Mouse (Mus musculus) adrenal gland, postnatal 36 days (tissue): ENCODE data around the gene Noxred1. TPM values are rescaled to one million over a fixed set of nuclear protein-coding genes. Genes with fewer than 3 reads are reported as not detected.
"Not testable (repeated sequence)": the region's sequence is repeated elsewhere in the genome, so short reads cannot be mapped to it uniquely, and the experiment has no call there.

Experiments used
- DNase-seq, 2 experiments: peaks; one replicate each; pipeline ENCODE4 v3.0.0; 2021; ENCODE audit warnings: mixed read lengths in 1 of 2
- microRNA-seq: library from miRNA; unstranded; fragments of <30 nt; microRNA quantifications from one replicate; pipeline ENCODE4 v1.2.0, GENCODE M21; 2021
- total RNA-seq, 2 experiments: library from RNA; stranded (reverse); gene quantifications; 2 replicates each; pipeline ENCODE4 v1.2.3; 2021

The Noxred1 gene
- total RNA-seq, 2 experiments from 2014 or later: 0.33 to 0.66 TPM

DNA sequence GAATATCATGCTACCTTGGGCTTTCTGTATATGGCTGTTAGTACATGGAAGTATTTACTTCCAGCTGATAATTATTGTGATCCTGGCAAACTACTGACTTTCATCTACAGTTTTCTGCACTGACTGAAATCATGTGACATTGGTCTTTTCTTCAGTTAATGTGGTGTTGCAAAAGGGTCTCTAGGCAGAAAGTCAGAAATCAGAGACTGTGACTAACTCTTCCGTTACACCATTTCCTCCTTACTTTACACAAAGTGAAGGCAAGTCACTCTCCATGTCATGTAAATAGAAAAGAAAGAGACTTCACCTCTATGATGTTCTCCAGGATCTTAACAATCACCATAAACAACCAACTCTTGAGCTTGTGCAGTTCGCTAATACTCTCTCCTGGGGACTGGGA, 8.9 kb downstream of the Noxred1 start:
- DNase-seq: no peak

GRCm38 (mm10) chr12:87226801-87227200, 11.7 kb downstream of the Noxred1 start:
- no peak for DNase-seq

DNA sequence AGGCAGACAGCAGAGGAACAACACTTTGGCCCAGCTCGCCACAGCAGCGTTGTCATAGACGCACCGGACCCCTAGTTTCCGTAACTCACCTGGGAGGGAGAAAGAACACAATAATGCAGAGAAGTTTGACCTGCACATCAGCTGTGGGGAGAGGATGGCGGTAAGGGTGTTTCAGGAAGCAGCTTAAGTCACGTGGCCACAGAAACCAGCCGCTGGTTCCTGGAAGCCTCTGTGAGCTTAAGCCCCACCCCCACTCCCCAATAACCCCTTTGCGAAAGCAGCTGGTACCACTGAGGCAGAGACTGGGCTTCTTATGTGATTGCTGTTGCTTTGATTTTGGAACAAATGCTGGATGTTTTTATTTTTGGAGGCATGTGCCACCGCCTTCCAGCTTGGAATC, 13.6 kb downstream of the Noxred1 start:
- no peak for DNase-seq

DNA sequence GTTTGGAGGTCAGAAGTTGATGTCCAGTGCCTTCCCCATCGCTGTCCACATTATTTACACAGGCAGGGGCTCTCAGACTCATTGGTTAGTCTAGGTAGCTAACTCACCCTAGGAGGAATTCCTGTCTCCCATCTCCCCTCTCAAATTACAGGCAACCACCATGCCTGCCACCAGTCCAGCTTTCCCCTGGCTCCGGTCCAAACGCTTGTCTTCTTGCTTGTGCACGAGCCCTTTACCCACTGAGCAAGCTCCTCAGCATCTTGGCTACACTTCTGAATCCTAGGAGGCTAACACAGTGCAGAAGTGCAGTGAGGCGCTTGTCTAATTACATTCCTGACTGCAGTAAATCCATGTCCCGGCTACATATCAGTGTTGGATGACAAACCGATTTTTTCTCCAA, 19.2 kb downstream of the Noxred1 start:
- DNase-seq: no peak

DNA sequence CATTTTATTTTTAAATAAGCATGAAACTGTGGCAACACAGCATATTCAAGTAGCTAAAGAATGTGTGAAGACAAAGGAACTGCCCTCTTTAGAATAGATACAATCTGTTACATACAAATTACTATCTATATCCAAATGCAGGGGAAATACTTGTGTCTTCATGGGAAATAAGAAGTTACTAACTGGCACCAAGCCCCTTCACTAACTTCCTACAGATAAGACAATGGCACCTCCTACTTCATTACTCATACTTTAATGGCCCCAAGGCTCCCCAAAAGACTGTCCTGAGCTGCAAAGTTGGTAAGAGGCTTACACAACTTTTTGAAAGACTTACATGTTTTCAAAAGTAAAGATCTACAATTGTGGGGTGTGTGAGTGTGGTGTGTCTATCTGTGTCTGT, 20.9 kb downstream of the Noxred1 start:
- no peak for DNase-seq

DNA sequence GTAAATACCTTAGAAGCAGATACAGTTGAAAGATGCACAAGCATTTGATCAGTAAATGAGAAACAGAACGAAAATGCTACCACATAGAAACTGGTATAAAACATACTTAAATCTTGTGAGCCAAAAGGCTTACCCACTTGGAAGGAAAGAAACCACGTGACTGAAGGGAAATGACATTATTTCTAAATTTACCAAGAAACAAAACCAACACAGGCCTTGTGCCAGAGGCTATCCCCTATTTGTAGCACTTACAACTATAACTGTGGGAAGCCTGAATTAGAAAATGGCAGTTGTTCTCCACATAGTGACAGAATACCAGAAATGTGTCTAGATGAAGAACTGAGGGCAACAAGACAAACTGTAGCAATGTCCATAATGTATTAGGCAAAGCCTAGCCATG, 22.5 kb downstream of the Noxred1 start:
- no peak for DNase-seq

- DNase-seq: no peak
Observed at GRCm38 (mm10) chr12:87212844-87213606, 25.5 kb downstream of the Noxred1 start.

- DNase-seq: not testable (repeated sequence)
Observed at GRCm38 (mm10) chr12:87205789-87206188, 32.7 kb downstream of the Noxred1 start.

DNA sequence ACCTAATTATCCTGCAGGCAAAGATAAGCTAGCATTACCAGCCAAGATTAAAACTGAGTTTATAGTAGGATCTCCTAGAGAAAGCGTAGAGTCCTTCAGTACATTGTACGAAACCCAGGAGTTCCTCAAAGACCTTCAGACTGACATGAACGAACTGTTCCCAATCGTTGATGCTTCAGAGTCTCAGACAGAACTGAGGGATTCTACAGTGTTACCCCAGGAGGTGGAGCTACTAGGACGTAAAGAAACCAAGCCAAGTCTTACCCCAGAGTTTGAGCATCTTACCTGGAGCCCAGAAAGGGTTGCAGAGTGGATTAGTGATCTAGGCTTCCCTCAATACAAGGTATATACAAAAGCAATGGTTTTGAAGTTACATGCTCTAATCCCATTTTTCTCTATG, 36.8 kb downstream of the Noxred1 start:
- no peak for DNase-seq

GRCm38 (mm10) chr12:87199973-87200586, 38.5 kb downstream of the Noxred1 start, which contains the start of gene Tmed8:
TSS of gene Tmed8 (minus strand) at chr12:87200454.
- DNase-seq: peak; percentile 86 to 89

- peak; percentile 45 to 69 for DNase-seq
Observed at GRCm38 (mm10) chr12:87199206-87199972, 39.1 kb downstream of the Noxred1 start, which contains the start of gene Samd15. TSS of gene Samd15 (plus strand) at chr12:87199723.

GRCm38 (mm10) chr12:87198792-87199191, 39.7 kb downstream of the Noxred1 start:
- no peak for DNase-seq

GRCm38 (mm10) chr12:87196310-87196709, 42.2 kb downstream of the Noxred1 start:
- DNase-seq: no peak

GRCm38 (mm10) chr12:87195069-87195468, 43.5 kb downstream of the Noxred1 start:
- DNase-seq: no peak

DNA sequence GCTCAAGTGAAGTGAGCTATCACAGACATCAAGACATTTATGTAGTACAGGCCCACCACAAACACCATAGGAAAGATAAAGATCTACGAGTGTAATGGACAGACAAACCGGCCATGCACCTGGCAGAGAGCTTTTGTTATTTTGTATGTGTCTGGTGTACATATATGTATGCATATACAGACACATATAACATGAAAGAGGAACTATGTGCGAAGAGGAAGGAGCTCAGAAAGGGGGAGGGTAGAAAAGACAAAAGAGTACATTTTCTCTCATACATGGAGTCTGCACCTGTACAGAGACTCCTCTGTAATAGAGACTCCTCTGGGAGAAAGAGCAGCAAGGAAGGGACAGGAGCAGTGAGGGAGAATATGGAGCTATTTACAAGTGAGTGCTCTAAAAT, 45.5 kb downstream of the Noxred1 start:
- DNase-seq: no peak

- peak; percentile 64 to 71 for DNase-seq
Observed at GRCm38 (mm10) chr12:87177631-87178030, 60.9 kb downstream of the Noxred1 start.

DNA sequence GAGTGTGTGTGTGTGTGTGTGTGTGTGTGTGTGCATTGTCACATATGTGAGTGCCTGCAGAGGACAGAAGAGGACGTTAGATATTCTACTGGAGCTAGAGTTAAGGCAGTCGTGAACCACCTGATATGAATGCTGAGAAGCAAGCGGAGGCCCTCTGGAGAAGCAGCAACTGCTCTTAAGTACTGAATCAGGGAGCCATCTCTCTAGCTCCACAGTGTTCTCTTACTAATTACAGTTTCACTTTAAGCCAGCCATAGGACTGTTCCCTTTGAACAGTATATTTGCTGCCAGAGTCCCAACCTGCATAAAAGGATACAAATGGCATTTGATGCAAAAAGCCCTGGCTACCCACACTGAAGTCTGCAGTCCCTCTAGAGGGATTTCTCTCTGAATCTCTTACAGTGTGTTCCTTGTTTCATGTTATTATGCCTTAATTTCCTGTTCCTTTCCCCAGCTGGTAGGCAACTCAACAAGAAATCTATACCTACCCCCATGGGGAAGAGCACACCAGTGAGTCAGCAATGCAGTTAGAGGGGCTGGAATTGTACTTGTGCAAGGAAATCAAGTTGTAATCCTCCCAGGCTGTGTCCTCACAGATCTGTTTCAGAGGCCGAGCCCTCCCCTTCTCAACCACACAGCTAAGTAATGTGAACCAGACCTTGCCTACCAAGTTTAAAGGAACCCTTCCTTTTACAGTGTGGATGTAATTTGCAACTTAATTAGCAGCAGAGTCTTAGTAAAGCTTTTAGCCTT, 63.2 kb downstream of the Noxred1 start:
- DNase-seq: no peak

Small RNA genes within 50 kb of the gene (microRNA-seq; reads per million reads assigned to microRNA genes)
- not detected for gene Gm47293

Other genes starting within 250 kb of the Noxred1 start
- under 1 TPM; 0.49 to 0.60 TPM for gene Zdhhc22, start 248.3 kb downstream of the Noxred1 start, total RNA-seq
- 1 to 10 TPM; 1.0 to 1.3 TPM for gene Tmem63c, start 217.4 kb downstream of the Noxred1 start, total RNA-seq
- gene Ngb, start 136.2 kb downstream of the Noxred1 start, total RNA-seq: 1 to 10 TPM; 1.1 to 1.2 TPM
- 100 to 1,000 TPM; 103 to 114 TPM for gene Gstz1, start 91.6 kb downstream of the Noxred1 start, total RNA-seq
- 10 to 100 TPM; 14.0 to 15.6 TPM for gene Pomt2, start 90.8 kb downstream of the Noxred1 start, total RNA-seq
- 1 to 10 TPM; 1.6 to 2.0 TPM for gene Samd15, start 39.0 kb downstream of the Noxred1 start, total RNA-seq
- gene Tmed8, start 38.3 kb downstream of the Noxred1 start, total RNA-seq: 10 to 100 TPM; 28.6 to 35.0 TPM
- 10 to 100 TPM; 34.4 to 37.4 TPM for gene Vipas39, start 27.5 kb upstream of the Noxred1 start, total RNA-seq
- gene Ahsa1, start 27.7 kb upstream of the Noxred1 start, total RNA-seq: 100 to 1,000 TPM; 154 to 214 TPM
- under 1 TPM; 0.13 to 0.17 TPM for gene Ism2, start 61.0 kb upstream of the Noxred1 start, total RNA-seq
- gene Sptlc2, start 149.6 kb upstream of the Noxred1 start, total RNA-seq: 100 to 1,000 TPM; 190 to 286 TPM
- gene Slirp, start 205.2 kb upstream of the Noxred1 start, total RNA-seq: 100 to 1,000 TPM; 155 to 160 TPM
- 10 to 100 TPM; 21.5 to 24.2 TPM for gene Alkbh1, start 205.3 kb upstream of the Noxred1 start, total RNA-seq
- gene Snw1, start 233.5 kb upstream of the Noxred1 start, total RNA-seq: 10 to 100 TPM; 70.1 to 77.9 TPM